Mouse (Mus musculus) c-Kit-positive CD71-positive TER-119-positive erythroid progenitor cells, embryonic 14.5 days (primary cell): ENCODE results near the gene Trp53bp1.

Experiments used
- DNase-seq: peaks from one replicate; pipeline ENCODE4 v3.0.0-alpha.2; 2013; ENCODE audit warnings: low spot score

Trp53bp1 gene

DNA sequence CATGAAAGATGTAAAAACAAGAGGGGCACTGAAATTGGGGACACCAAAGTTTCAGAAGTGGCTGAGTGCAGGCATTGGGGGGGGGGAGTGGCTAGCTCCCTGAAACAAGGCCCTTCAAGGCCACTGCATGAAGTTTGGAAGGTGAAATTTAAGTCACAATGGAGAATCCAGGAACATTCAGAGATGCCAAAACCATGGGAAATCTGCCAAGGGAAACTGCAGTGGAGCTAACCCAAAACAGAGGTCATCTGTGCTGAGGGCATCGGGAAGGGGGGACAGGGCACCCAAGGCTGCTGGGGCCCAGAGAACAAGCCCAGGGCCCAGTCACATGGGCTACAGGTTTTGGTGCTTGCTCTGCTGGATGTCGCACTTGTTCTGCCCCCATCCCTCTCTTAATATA, 21.4 kb downstream of the Trp53bp1 start:
- no peak for DNase-seq

DNA sequence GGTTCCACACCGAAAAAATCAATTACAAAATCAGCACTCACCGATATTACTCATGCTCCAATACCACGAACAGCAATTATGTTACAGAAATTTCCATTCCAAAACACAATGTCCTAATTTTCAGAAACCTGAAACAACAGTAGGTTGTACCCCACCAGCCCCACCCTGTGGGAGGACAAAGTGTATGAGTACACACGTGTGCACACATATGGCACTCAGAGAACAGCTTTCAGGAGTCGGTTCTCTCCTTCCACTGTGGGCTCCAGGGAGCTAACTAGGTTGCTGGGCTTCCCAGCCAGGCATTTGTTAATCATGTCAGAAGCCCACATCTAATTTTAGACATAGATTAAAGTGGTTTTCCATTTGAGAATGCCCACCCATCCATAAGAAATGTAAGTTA, 27.1 kb downstream of the Trp53bp1 start:
- no peak for DNase-seq

DNA sequence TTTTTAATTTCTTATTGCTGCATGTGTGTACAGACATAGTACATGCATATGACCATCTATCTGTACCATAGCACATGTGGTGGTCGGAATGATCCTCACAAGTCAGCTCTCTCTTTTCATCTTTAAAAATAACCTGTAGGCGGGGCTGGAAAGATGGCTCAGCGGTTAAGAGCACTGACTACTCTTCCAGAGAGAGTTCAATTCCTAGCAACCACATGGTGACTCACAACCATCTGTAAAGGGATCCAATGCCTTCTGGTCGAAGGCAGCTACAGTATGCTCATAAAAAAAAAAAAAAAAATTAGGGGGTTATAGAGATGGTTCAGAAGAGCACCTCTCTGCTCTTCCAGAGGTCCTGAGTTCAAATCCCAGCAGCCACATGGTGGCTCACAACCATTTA, 31.8 kb downstream of the Trp53bp1 start:
- DNase-seq: no peak

DNA sequence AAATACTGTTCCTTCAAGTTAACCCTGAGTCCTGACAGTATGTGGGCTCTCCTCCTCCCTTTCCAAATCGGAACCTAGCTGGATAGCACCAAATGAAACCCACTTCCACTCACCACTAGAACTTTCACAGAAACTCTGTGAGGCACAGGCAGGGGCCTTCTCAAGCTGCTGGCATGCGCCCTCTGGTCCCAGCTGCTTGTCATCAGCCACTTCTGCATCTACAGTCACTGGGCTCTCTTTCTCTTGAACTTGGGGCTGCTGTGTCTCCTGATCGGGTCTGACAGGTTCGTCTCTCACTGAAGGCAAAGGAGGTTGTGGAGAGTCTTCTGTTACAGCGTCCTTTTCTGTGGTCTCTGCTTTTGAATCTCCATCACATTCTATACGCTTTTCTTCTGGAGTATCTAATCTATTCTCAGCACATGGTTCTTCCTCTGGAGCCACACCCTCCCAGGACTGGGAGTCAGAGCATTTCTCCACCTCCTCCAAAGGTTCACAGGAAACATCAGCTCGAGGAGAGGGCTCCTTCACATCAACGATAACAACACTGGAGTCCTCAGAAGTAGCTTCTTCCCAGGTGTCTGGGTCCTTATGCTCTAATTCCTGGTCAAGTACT, 35.6 kb downstream of the Trp53bp1 start:
- DNase-seq: peak; percentile 80

DNA sequence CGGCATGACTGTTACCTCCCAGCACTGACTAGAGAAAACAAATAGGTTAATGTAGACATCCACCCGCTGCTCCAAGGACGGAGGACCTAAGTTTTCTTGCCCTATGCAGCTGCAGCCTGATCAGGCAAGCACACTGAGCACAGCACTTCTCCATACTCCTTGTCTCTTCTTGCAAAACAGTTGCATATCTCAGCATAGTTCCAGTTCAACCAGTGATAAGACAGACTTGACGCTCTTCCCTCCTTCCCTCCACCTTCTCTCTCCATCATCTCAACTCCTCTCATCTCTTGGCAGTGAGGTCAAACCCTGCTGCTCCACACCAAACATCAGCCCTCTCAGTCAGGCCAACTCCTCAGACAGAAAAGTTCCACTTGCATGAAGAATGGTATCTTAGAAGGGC, 43.1 kb downstream of the Trp53bp1 start:
- peak; percentile 41 for DNase-seq

DNA sequence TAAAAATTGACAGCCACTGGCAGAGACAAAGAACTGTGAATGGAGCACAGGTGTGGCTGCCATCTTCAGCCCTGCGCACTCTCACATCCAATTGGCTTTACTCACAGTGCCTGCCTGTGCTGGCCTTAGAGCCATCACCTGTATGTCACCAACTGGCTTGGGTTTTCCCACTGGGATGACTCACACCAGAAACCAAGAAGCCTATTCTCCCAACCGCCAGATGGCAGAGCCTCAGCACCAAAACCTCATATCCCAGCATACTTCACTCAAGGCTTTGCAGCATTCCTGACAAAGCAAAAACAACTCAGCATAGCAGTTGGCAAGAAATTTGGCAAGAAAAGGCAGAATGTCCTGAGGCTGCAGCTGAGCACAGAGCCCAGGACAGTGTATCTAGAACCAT, 48.2 kb downstream of the Trp53bp1 start:
- no peak for DNase-seq

DNA sequence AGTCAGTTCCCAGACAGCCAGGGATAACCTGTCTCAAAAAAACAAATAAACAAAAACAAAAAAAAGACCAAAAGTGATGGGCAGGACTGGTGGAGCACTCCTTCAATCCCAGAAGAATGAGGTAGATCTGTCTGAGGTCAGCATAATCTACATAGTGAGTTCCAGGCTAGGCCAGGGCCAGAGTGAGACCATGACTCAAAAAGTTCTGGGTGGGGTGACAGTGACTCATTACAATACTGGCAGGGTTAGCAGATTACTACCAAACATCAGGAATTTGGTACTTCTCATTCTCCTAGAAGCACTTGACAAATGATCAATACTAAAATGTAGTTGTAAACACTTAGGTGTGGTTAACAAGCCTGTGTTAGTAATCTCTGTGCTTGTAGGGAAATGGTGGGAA, 51.2 kb downstream of the Trp53bp1 start:
- DNase-seq: no peak

DNA sequence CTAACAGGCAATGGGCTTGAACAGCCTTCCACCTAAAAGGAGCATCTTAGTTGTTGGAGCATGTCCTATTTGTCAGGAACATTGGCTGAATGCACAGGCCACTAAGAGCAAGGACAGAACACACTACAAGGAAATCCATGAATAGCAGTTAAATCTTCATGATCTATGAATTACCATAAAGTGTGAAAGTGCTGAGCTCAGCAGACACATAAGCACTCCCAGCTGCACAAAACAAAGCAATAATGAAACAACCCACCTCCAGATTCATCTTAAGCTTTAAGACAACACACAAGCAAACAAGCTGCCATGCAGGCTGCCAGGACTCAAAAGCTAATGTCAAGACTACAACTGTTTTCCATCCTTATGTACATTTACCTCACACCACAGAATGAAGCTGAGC, 52.0 kb downstream of the Trp53bp1 start:
- DNase-seq: no peak

DNA sequence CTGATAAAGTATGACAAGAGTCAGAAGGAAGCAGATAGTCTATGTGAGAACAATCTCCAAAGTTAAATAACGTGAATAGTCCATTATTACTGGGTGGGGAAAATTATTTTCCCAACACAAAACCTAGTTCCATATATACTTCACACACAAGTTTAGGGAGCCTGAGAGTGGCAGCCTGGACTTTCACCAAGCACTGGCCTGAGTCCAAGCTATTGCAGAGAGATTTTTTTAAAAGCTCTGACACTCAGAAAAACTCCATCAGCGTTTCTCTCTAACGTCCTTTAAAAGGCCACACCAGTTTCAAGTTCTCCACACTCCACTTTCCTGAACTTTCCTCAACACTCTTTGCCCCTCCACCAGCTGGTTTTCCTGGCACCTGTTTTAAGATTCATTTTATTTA, 56.7 kb downstream of the Trp53bp1 start:
- DNase-seq: no peak

DNA sequence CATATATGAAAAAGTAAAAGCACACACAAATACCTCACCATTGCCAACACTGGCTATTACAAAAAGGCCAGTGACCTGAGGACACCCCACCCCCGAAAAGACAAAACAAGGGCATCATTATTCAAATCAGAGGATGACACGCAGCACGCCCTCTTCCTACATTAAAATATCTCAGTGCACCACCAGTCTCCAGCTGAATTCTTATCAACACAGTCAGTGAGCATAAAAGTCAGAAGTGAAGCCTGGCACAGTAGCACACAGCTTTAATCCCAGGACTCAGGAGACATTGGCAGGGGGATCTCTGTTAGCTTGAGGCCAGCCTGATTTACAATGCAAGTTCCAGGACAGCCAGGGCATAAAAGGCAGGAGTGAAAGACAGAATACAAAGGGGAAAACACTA, 64.7 kb downstream of the Trp53bp1 start:
- DNase-seq: peak; percentile 25

DNA sequence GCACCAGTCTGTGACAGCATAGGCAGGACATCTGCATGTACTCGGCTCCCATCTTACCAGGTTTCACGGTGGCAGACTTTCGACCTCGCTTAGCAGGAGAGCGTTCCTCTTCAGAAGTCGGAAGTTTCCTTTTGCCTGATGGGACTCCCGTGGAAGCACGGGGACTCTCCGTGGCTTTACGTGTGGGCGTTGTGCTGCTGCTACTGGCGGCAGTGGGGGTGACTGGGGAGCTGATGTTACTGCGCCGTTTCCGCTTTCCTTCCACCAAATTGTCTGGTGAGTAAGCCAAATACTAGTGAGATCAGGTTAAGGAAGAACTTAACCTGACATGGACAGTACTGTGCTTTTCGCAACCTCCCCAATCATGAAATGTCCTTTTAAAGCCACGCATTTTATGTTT, 66.9 kb downstream of the Trp53bp1 start:
- no peak for DNase-seq

DNA sequence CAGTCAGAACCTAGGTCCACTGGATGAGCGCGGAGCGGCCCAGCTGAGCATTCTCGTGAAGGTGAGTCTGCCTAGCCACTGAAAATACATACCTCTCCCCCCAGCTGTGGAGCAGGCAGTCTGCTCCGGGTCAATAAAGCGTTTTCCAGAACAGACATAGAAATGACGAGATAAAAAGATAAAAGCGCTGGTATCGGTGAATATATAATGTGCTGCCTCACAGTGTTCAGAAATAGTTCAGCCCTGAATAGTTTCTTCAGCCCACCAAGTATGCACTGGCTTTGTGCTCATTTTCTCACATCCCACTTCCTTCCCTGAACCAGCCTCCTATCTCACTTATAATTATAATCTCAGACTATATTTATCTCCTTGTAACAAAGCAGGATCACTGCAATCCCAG, 75.7 kb downstream of the Trp53bp1 start:
- DNase-seq: no peak

DNA sequence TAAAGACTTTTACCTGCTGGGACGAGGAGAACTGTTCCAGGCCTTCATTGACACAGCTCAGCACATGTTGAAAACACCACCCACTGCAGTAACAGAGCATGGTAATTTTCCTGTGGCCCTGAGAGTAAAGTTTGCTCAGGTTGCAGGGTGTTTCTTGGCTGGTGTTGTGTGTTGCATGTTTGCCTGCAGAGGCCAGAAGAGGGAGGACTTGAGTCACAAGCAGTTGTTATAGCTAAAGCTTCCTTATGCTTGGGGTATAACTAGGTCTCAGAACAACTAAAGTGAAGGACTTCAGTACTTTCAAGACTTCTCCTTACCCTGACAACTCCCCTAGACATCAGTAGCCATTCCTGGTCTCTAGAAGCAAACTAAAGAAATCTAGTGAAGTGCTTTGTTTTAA, 82.7 kb downstream of the Trp53bp1 start:
- no peak for DNase-seq

DNA sequence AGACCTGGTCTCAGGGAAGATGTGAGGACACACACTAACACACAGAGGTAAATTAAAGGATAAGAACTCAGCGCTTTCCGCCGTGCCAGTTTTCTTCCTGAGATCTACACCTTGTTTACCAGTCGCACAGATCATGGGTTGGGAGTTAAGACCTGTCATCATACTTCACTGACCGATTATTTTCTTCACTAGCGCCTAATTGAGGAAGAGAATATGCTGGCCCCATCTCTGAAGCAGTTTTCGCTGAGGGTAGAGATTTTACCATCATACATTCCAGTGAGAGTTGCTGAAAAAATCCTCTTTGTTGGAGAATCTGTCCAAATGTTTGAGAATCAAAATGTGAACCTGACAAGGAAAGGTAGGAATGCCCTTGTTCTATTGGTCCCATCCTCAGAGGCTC, 87.1 kb downstream of the Trp53bp1 start:
- DNase-seq: no peak

DNA sequence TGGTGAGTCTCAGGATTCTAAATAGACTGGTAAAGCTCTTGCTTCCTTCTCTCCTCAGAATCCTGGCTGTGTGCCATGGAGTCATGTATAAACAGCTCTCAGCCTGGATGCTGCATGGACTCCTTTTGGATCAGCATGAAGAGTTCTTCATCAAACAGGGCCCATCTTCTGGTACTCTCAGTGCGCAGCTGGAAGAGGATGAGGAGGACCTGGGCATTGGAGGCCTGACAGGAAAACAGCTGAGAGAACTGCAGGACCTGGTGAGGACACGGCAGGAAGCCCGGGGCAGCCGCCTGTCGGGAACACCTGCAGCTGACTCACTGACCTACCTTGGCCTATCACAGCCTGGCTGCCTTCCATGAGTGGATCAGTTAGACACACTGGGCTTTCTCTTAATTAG, 87.8 kb downstream of the Trp53bp1 start:
- DNase-seq: no peak

DNA sequence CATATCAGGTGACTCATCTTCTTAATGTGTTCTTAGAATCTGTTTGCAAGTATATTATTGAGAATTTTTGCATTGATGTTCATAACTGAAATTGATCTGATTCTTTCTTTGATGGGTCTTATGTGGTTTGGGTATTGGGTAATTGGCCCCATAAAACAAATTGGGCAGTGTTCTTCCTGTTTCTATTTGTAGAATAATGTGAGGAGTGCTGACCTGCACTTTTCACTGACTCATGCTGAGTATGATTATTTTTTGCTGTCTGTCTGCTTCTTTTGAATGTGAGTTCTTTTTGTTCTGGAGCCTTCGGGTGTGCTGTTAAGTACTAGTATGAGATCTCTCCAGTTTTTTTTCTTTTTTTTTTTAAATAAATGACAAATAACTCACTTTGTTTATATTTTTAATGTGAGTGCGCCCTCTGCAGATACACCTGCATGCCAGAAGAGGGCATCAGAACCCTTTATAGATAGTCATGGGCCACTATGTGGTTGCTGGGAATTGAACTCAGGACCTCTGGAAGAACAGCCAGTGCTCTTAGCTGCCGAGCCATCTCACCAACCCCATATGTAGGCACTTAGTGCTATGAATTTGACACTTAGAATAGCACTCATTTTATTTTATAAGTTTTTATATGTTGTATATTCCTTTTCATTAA, 92.3 kb downstream of the Trp53bp1 start:
- no peak for DNase-seq

DNA sequence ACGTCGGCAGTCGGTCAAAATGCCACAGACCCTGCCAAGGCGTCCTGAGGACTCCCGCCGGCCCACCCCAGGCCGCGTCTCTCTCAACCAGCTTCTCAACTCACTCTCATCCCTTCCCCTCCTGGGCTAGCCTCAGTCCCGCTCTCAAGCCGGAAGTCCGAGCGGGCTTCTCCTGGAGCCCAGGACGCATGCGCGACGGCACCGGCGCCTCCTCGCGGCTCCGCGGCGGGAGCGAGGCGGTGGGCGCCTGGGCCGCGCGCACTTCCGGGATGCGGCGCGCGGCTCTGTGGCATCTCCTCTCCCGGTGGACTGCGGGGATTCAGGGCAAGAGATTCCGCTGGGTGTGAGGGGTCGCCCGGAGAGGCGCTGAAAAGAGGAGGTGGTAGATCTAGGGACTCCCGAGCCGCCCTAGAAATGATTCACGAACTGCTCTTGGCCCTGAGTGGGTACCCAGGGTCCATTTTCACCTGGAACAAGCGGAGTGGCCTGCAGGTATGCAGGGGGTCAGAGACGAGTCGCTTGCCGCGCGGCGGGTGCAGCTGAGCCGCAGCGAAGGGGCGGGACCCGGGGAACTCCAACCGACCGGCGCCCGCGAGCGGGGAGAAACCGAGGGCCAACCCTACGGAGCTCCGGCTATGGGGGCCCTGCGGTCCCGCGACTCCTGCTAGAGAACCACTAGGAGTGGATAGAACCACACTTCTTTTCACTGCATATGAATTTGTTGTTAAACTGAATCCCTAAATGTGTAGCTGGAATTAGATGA, 100.0 kb downstream of the Trp53bp1 start, which contains the start of gene Zscan29:
TSS of gene Zscan29 (minus strand) at position 146 of the 763 bp plus-strand sequence.
- peak; percentile 85 for DNase-seq

DNA sequence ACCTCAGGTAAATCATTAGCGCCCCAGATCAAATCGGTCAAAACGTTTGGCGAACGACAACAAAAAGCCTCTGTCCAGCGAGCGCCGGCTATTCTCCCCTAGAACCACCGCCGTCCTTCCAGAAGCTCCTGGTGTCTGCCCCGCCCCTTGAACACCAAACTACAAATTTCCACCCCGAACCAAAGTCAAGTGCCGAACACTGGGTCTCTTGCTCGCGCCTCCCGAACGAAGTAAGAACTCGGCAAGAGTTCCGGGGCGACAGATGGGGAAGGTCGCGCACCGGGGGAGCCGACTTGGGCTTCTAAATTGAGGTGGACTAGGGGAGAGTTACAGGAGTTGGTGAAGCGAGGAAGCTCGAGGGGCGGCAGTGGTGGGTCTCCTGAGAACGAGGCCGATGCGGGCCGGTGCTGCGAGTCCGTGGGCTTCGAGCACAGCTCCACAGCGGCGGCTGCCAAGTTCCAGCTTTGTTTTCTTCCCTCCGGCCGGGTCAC, 100.7 kb downstream of the Trp53bp1 start, which contains the start of gene Tubgcp4:
TSS of gene Tubgcp4 (plus strand) at position 174 of the 491 bp plus-strand sequence.
- peak; percentile 52 for DNase-seq

DNA sequence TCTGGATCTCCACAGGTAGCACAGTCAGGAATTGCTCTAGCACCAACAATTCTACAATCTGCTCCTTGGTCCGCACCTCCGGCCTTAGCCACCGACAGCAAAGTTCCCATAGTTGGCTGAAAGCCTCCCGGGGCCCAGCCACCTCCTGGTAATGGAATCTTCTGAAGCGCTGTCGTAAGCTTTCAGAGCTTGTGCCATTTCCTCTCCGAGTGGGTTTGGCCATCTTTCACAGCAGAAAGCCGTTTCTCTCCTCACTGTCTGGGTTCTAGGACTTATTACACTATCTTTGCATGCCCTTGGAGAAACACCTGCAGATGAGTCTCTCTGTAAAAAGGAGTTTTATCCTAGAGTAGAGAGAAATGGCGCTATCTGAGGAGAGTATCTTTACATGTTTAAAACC, 101.3 kb downstream of the Trp53bp1 start:
- DNase-seq: peak; percentile 24

DNA sequence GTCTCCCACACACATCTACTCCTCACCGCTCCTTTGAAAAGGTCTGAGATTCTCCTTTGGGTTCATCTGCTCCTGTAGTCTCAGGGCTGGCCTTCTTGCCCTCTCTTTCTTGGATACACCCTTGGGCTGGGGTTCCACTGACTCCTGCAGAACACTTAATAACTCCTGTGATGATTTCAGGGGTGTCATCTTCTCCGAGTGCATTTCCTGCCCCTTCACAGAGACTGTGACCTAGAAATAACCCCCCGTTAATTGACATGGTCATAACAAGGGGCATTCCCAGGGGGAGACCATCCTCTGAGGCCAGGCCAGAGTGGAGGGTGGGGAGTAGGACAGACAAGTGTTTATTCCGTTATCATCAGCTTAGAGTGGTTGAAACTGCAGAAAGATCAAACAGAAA, 102.0 kb downstream of the Trp53bp1 start:
- DNase-seq: no peak

DNA sequence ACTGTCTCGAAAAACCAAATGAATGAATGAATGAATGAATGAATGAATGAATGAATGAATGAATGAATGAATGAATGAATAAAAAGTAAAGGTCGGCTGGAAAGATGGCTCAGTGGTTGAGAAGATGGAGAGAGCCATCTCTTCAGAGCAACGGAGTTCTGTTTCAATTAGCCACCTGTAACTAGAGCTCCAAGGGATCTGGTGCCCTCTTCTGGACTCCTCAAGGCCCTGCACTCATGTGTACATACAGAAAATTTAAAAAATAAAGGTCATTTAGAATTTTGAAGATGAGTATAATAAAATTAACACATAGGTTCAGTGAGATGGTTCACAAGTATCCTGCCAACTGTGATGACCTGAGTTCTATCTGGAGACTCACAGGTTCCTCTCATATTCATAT, 118.1 kb downstream of the Trp53bp1 start:
- DNase-seq: no peak

DNA sequence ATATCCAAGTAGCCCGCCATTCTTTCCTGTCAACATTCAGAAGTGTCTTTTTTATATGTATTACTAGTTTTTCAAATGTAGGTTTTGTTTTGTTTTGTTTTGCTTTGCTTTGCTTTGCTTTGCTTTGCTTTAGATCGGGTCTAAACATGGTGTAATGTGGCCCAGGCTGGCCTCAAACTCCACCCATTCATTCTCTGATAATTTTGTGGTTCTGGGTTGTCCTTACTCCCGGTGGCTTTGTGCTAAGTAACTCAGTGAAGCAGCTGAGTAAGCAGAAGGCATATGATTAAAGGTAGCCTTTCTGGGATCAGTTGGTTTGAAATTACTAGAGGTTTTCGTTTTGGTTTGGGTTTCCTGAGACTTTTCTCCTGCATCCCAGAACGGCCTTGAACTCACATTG, 121.5 kb downstream of the Trp53bp1 start:
- DNase-seq: no peak
